Mouse (Mus musculus) limb, embryonic 10.5 days (tissue): Measurements from ENCODE around the gene Tbx1. TPM values are rescaled to one million over a fixed set of nuclear protein-coding genes. Genes with fewer than 3 reads are reported as not detected.

Source experiments
- DNase-seq: peaks from one replicate; pipeline ENCODE4 v3.0.0-alpha.2; 2017; ENCODE audit warnings: low spot score
- H3K27ac ChIP-seq: fragments of 300-500 bp; sonication (generic); 2 replicates; pipeline ENCODE4 v1.5.1; 2016; ENCODE audit warnings: mild to moderate bottlenecking
- H3K27me3 ChIP-seq: fragments of 300-500 bp; sonication (generic); 2 replicates; pipeline ENCODE4 v1.6.1; 2016; ENCODE audit warnings: low read depth, mild to moderate bottlenecking; ENCODE audit not compliant: poor library complexity, severe bottlenecking
- H3K36me3 ChIP-seq: fragments of 300-500 bp; sonication (generic); 2 replicates; pipeline ENCODE4 v1.6.1; 2016; ENCODE audit warnings: mild to moderate bottlenecking, moderate library complexity
- H3K4me1 ChIP-seq: fragments of 300-500 bp; sonication (generic); 2 replicates; pipeline ENCODE4 v1.6.1; 2016
- H3K4me3 ChIP-seq: fragments of 300-500 bp; sonication (generic); 2 replicates; pipeline ENCODE4 v1.5.1; 2016; ENCODE audit warnings: mild to moderate bottlenecking, moderate library complexity
- H3K9me3 ChIP-seq: fragments of 300-500 bp; sonication (generic); replicated peaks from 2 replicates; pipeline ENCODE4 v1.6.1; 2016; ENCODE audit warnings: mild to moderate bottlenecking
- WGBS: fragments of 180-500 bp; shearing (Covaris S2); methylation state at CpG from one replicate; pipeline ENCODE4 v1.1.7; 2016; 5-methylcytosine and 5-hydroxymethylcytosine counted together
- polyA plus RNA-seq: library from polyadenylated mRNA; unstranded; fragments of >200 nt; fragmentation: Nextera tagmentation; extraction: Ambion mirVana; gene quantifications from 2 replicates; pipeline ENCODE4 v1.2.1, GENCODE M21; 2016

Gene Tbx1
- polyA plus RNA-seq, 1 experiment from 2014 or later, result 1.7 TPM

- Histone ChIP-seq H3K4me1 (peaks cover 52% of the 10 kb centered on the region), H3K9me3 (no peaks in the 10 kb centered on the region), H3K4me3 (peak overlapping the region; percentile 42), H3K36me3 (no peaks in the 10 kb centered on the region), H3K27me3 (peaks cover 95% of the 10 kb centered on the region), H3K27ac (peak overlapping the region; percentile 68)
- WGBS, result 1% methylated on average over 67 of the region's 67 CpGs
- peak; percentile 65 for DNase-seq
These were observed 7.9 kb downstream of the Tbx1 start for GRCm38 (mm10) chr16:18582426-18583148.

- H3K36me3 ChIP-seq, result no peaks in the 10 kb centered on the region
- DNase-seq, result peak; percentile 69
- H3K4me3 ChIP-seq, result peak overlapping the region; percentile 42
- H3K9me3 ChIP-seq, result no peaks in the 10 kb centered on the region
- WGBS, result under 1% methylated on average over 66 of the region's 66 CpGs
- peaks cover 90% of the 10 kb centered on the region for H3K27me3 ChIP-seq
- peaks cover 56% of the 10 kb centered on the region for H3K4me1 ChIP-seq
- H3K27ac ChIP-seq, result peak overlapping the region; percentile 68
These were observed 8.8 kb downstream of the Tbx1 start for GRCm38 (mm10) chr16:18581623-18582205.

- H3K9me3 ChIP-seq, result no peaks in the 10 kb centered on the region
- no peak overlapping the region for H3K27ac ChIP-seq
- peaks cover 89% of the 10 kb centered on the region for H3K27me3 ChIP-seq
- H3K36me3 ChIP-seq, result no peaks in the 10 kb centered on the region
- DNase-seq, result peak; percentile 60
- WGBS, result 2% methylated on average over 21 of the region's 21 CpGs
- peaks cover 51% of the 10 kb centered on the region for H3K4me1 ChIP-seq
- H3K4me3 ChIP-seq, result peak overlapping the region; percentile 42
These were observed 9.3 kb downstream of the Tbx1 start for GRCm38 (mm10) chr16:18581050-18581622.

- WGBS, result 12% methylated on average over 2 of the region's 2 CpGs
- peaks cover 43% of the 10 kb centered on the region for H3K4me1 ChIP-seq
- no peak overlapping the region for H3K4me3 ChIP-seq
- no peaks in the 10 kb centered on the region for H3K9me3 ChIP-seq
- DNase-seq, result no peak
- H3K27me3 ChIP-seq, result peaks cover 89% of the 10 kb centered on the region
- no peak overlapping the region for H3K27ac ChIP-seq
- H3K36me3 ChIP-seq, result no peaks in the 10 kb centered on the region
These were observed 10.1 kb downstream of the Tbx1 start for GRCm38 (mm10) chr16:18580389-18580788.

- peaks cover 66% of the 10 kb centered on the region for H3K27me3 ChIP-seq
- no peak for DNase-seq
- H3K4me1 ChIP-seq, result peaks cover 36% of the 10 kb centered on the region
- H3K36me3 ChIP-seq, result no peaks in the 10 kb centered on the region
- H3K27ac ChIP-seq, result 0 out of 2 replicates have a peak overlapping the region, but pooled peaks have one; percentile 20
- H3K4me3 ChIP-seq, result no peak overlapping the region
- WGBS, result 8% methylated on average over 5 of the region's 5 CpGs
- no peaks in the 10 kb centered on the region for H3K9me3 ChIP-seq
These were observed 12.8 kb downstream of the Tbx1 start for GRCm38 (mm10) chr16:18577599-18578160.

- 57% methylated on average over 3 of the region's 3 CpGs for WGBS
- DNase-seq, result no peak
- Histone ChIP-seq H3K27ac (0 out of 2 replicates have a peak overlapping the region, but pooled peaks have one; percentile 14), H3K4me3 (no peak overlapping the region), H3K36me3 (no peaks in the 10 kb centered on the region), H3K4me1 (peaks cover 30% of the 10 kb centered on the region), H3K9me3 (no peaks in the 10 kb centered on the region), H3K27me3 (peaks cover 60% of the 10 kb centered on the region)
These were observed 13.4 kb downstream of the Tbx1 start for GRCm38 (mm10) chr16:18577071-18577470.

GRCm38 (mm10) chr16:18574196-18574595 lies 16.3 kb downstream of the Tbx1 start:
- Histone ChIP-seq H3K36me3 (no peaks in the 10 kb centered on the region), H3K27ac (no peak overlapping the region), H3K4me3 (no peak overlapping the region), H3K4me1 (peaks cover 15% of the 10 kb centered on the region), H3K9me3 (no peaks in the 10 kb centered on the region), H3K27me3 (peaks cover 31% of the 10 kb centered on the region)
- DNase-seq, result no peak
- WGBS, result 78% methylated on average over 8 of the region's 8 CpGs

- 77% methylated on average over 7 of the region's 7 CpGs for WGBS
- Histone ChIP-seq H3K36me3 (no peaks in the 10 kb centered on the region), H3K27ac (no peak overlapping the region), H3K4me3 (no peak overlapping the region), H3K27me3 (0 out of 2 replicates have a peak, but pooled peaks cover 8% of the 10 kb centered on the region), H3K9me3 (no peaks in the 10 kb centered on the region), H3K4me1 (no peaks in the 10 kb centered on the region)
- DNase-seq, result no peak
These were observed 21.9 kb downstream of the Tbx1 start for GRCm38 (mm10) chr16:18568599-18568998.

- Histone ChIP-seq H3K9me3 (no peaks in the 10 kb centered on the region), H3K27me3 (0 out of 2 replicates have a peak, but pooled peaks cover 9% of the 10 kb centered on the region), H3K27ac (no peak overlapping the region), H3K4me3 (no peak overlapping the region), H3K4me1 (no peaks in the 10 kb centered on the region), H3K36me3 (0 out of 2 replicates have a peak, but pooled peaks cover 4% of the 10 kb centered on the region)
- 87% methylated on average over 2 of the region's 2 CpGs for WGBS
- DNase-seq, result no peak
These were observed 26.0 kb downstream of the Tbx1 start for GRCm38 (mm10) chr16:18564472-18564871.

GRCm38 (mm10) chr16:18556461-18556860 lies 34.0 kb downstream of the Tbx1 start:
- Histone ChIP-seq H3K27me3 (peaks cover 3% of the 10 kb centered on the region; the same call in 1 of the 2 replicates), H3K36me3 (0 out of 2 replicates have a peak, but pooled peaks cover 4% of the 10 kb centered on the region), H3K4me1 (peaks cover 55% of the 10 kb centered on the region), H3K4me3 (no peak overlapping the region), H3K27ac (peak overlapping the region; percentile 90), H3K9me3 (no peaks in the 10 kb centered on the region)
- WGBS, result 79% methylated on average over 3 of the region's 3 CpGs
- no peak for DNase-seq

- peak; percentile 96 for DNase-seq
- Histone ChIP-seq H3K36me3 (0 out of 2 replicates have a peak, but pooled peaks cover 4% of the 10 kb centered on the region), H3K4me1 (peaks cover 62% of the 10 kb centered on the region), H3K27ac (peak overlapping the region; percentile 90), H3K9me3 (no peaks in the 10 kb centered on the region), H3K4me3 (peak overlapping the region; percentile 28), H3K27me3 (peaks cover 3% of the 10 kb centered on the region; the same call in 1 of the 2 replicates)
- 20% methylated on average over 17 of the region's 17 CpGs for WGBS
These were observed 35.1 kb downstream of the Tbx1 start for GRCm38 (mm10) chr16:18555235-18555935.

GRCm38 (mm10) chr16:18554721-18555120 lies 35.8 kb downstream of the Tbx1 start:
- 19% methylated on average over 2 of the region's 2 CpGs for WGBS
- peak overlapping the region; percentile 90 for H3K27ac ChIP-seq
- H3K4me3 ChIP-seq, result peak overlapping the region; percentile 28
- 0 out of 2 replicates have a peak, but pooled peaks cover 2% of the 10 kb centered on the region for H3K36me3 ChIP-seq
- peaks cover 3% of the 10 kb centered on the region; the same call in 1 of the 2 replicates for H3K27me3 ChIP-seq
- H3K9me3 ChIP-seq, result no peaks in the 10 kb centered on the region
- no peak for DNase-seq
- H3K4me1 ChIP-seq, result peaks cover 65% of the 10 kb centered on the region
